Mouse (Mus musculus): ENCODE measurements at regions not wholly inside any gene's neighbourhood (a gene's known extent, or its start where the extent isn't known, plus 50 kb on each side); places are given as distances from the start of the nearest gene placed in this dataset.

- 86% methylated on average over 2 of the region's 2 CpGs for WGBS
- Histone ChIP-seq H3K9ac (no peak overlapping the region), H3K4me2 (no peak overlapping the region), H3K27me3 (no peaks in the 10 kb centered on the region), H3K4me3 (no peak overlapping the region), H3K4me1 (replicated peaks) (no peaks in the 10 kb centered on the region), H3K9me3 (no peaks in the 10 kb centered on the region), H3K27ac (replicated peaks) (no peak overlapping the region), H3K36me3 (no peaks in the 10 kb centered on the region)
- no peak for ATAC-seq (ENCODE audit: low FRiP score, low read depth)
Observed at GRCm38 (mm10) chr10:12017286-12017685, 674.1 kb downstream of the Epm2a start.

GRCm38 (mm10) chr10:12018281-12018680 lies 675.1 kb downstream of the Epm2a start:
- ATAC-seq (ENCODE audit: low FRiP score, low read depth): no peak
- no peaks in the 10 kb centered on the region for H3K4me1 ChIP-seq (replicated peaks)
- H3K36me3 ChIP-seq: no peaks in the 10 kb centered on the region
- H3K9ac ChIP-seq: no peak overlapping the region
- no peaks in the 10 kb centered on the region for H3K27me3 ChIP-seq
- H3K27ac ChIP-seq (replicated peaks): no peak overlapping the region
- H3K4me3 ChIP-seq: no peak overlapping the region
- 23% methylated on average over 5 of the region's 5 CpGs for WGBS
- H3K4me2 ChIP-seq: no peak overlapping the region
- no peaks in the 10 kb centered on the region for H3K9me3 ChIP-seq

GRCm38 (mm10) chr10:12019159-12019779 lies 676.1 kb downstream of the Epm2a start:
- Histone ChIP-seq H3K4me2 (no peak overlapping the region), H3K9me3 (no peaks in the 10 kb centered on the region), H3K4me1 (replicated peaks) (no peaks in the 10 kb centered on the region), H3K27ac (replicated peaks) (peak overlapping the region; percentile 14; the same call in 1 of the 2 replicates), H3K36me3 (no peaks in the 10 kb centered on the region), H3K27me3 (no peaks in the 10 kb centered on the region), H3K4me3 (no peak overlapping the region), H3K9ac (no peak overlapping the region)
- ATAC-seq (ENCODE audit: low FRiP score, low read depth): 0 out of 2 replicates have a peak, but pooled peaks have one; percentile 34
- WGBS: 63% methylated on average over 14 of the region's 14 CpGs

GRCm38 (mm10) chr10:12020576-12020975 lies 677.4 kb downstream of the Epm2a start:
- Histone ChIP-seq H3K4me1 (replicated peaks) (no peaks in the 10 kb centered on the region), H3K4me3 (no peak overlapping the region), H3K27ac (replicated peaks) (no peak overlapping the region), H3K9ac (no peak overlapping the region), H3K36me3 (no peaks in the 10 kb centered on the region), H3K27me3 (no peaks in the 10 kb centered on the region), H3K9me3 (no peaks in the 10 kb centered on the region), H3K4me2 (no peak overlapping the region)
- no peak for ATAC-seq (ENCODE audit: low FRiP score, low read depth)
- WGBS: 93% methylated on average over 4 of the region's 4 CpGs

GRCm38 (mm10) chr10:12035159-12035558 lies 692.0 kb downstream of the Epm2a start:
- no peak overlapping the region for H3K27ac ChIP-seq (replicated peaks)
- no peaks in the 10 kb centered on the region for H3K27me3 ChIP-seq
- H3K4me1 ChIP-seq (replicated peaks): no peaks in the 10 kb centered on the region
- no peaks in the 10 kb centered on the region for H3K9me3 ChIP-seq
- H3K36me3 ChIP-seq: no peaks in the 10 kb centered on the region
- 22% methylated on average over 1 of the region's 1 CpGs for WGBS
- no peak overlapping the region for H3K4me3 ChIP-seq
- no peak overlapping the region for H3K9ac ChIP-seq
- H3K4me2 ChIP-seq: no peak overlapping the region
- no peak for ATAC-seq (ENCODE audit: low FRiP score, low read depth)

GRCm38 (mm10) chr10:12045937-12046336 lies 702.7 kb downstream of the Epm2a start:
- H3K36me3 ChIP-seq: no peaks in the 10 kb centered on the region
- ATAC-seq (ENCODE audit: low FRiP score, low read depth): no peak
- H3K27ac ChIP-seq (replicated peaks): no peak overlapping the region
- H3K4me2 ChIP-seq: no peak overlapping the region
- H3K4me1 ChIP-seq (replicated peaks): no peaks in the 10 kb centered on the region
- H3K9me3 ChIP-seq: no peaks in the 10 kb centered on the region
- no peak overlapping the region for H3K9ac ChIP-seq
- H3K27me3 ChIP-seq: no peaks in the 10 kb centered on the region
- 61% methylated on average over 2 of the region's 2 CpGs for WGBS
- H3K4me3 ChIP-seq: no peak overlapping the region

- H3K27me3 ChIP-seq: no peaks in the 10 kb centered on the region
- H3K27ac ChIP-seq (replicated peaks): no peak overlapping the region
- ATAC-seq (ENCODE audit: low FRiP score, low read depth): no peak
- no peaks in the 10 kb centered on the region for H3K4me1 ChIP-seq (replicated peaks)
- no peak overlapping the region for H3K4me3 ChIP-seq
- no peaks in the 10 kb centered on the region for H3K9me3 ChIP-seq
- 89% methylated on average over 1 of the region's 1 CpGs for WGBS
- H3K36me3 ChIP-seq: no peaks in the 10 kb centered on the region
- H3K4me2 ChIP-seq: no peak overlapping the region
- H3K9ac ChIP-seq: no peak overlapping the region
Observed at GRCm38 (mm10) chr10:12059728-12060127, 716.5 kb downstream of the Epm2a start.

- Histone ChIP-seq H3K27me3 (no peaks in the 10 kb centered on the region), H3K9me3 (no peaks in the 10 kb centered on the region), H3K4me2 (no peak overlapping the region), H3K4me3 (no peak overlapping the region), H3K4me1 (replicated peaks) (no peaks in the 10 kb centered on the region), H3K9ac (no peak overlapping the region), H3K27ac (replicated peaks) (no peak overlapping the region), H3K36me3 (no peaks in the 10 kb centered on the region)
- WGBS: 92% methylated on average over 5 of the region's 5 CpGs
- ATAC-seq (ENCODE audit: low FRiP score, low read depth): no peak
Observed at GRCm38 (mm10) chr10:12061069-12061861, 718.1 kb downstream of the Epm2a start.

- no peak overlapping the region for H3K4me3 ChIP-seq
- no peak overlapping the region for H3K27ac ChIP-seq (replicated peaks)
- H3K9me3 ChIP-seq: no peaks in the 10 kb centered on the region
- H3K4me2 ChIP-seq: no peak overlapping the region
- H3K9ac ChIP-seq: no peak overlapping the region
- no peaks in the 10 kb centered on the region for H3K36me3 ChIP-seq
- no peak for ATAC-seq (ENCODE audit: low FRiP score, low read depth)
- no peaks in the 10 kb centered on the region for H3K27me3 ChIP-seq
- WGBS: 83% methylated on average over 1 of the region's 1 CpGs
- H3K4me1 ChIP-seq (replicated peaks): no peaks in the 10 kb centered on the region
Observed at GRCm38 (mm10) chr10:12062302-12062701, 719.1 kb downstream of the Epm2a start.

- Histone ChIP-seq H3K27me3 (no peaks in the 10 kb centered on the region), H3K4me2 (no peak overlapping the region), H3K9ac (no peak overlapping the region), H3K9me3 (no peaks in the 10 kb centered on the region), H3K36me3 (no peaks in the 10 kb centered on the region), H3K4me1 (replicated peaks) (no peaks in the 10 kb centered on the region), H3K27ac (replicated peaks) (no peak overlapping the region), H3K4me3 (no peak overlapping the region)
- ATAC-seq (ENCODE audit: low FRiP score, low read depth): no peak
- 95% methylated on average over 1 of the region's 1 CpGs for WGBS
Observed at GRCm38 (mm10) chr10:12083961-12084360, 740.8 kb downstream of the Epm2a start.

GRCm38 (mm10) chr10:12092521-12092920 lies 749.3 kb downstream of the Epm2a start:
- Histone ChIP-seq H3K4me2 (no peak overlapping the region), H3K4me1 (replicated peaks) (no peaks in the 10 kb centered on the region), H3K27me3 (no peaks in the 10 kb centered on the region), H3K36me3 (no peaks in the 10 kb centered on the region), H3K9me3 (no peaks in the 10 kb centered on the region), H3K4me3 (no peak overlapping the region), H3K27ac (replicated peaks) (no peak overlapping the region), H3K9ac (no peak overlapping the region)
- 65% methylated on average over 1 of the region's 1 CpGs for WGBS
- no peak for ATAC-seq (ENCODE audit: low FRiP score, low read depth)

- Histone ChIP-seq H3K4me1 (replicated peaks) (no peaks in the 10 kb centered on the region), H3K9me3 (no peaks in the 10 kb centered on the region), H3K27ac (replicated peaks) (no peak overlapping the region), H3K9ac (no peak overlapping the region), H3K4me2 (no peak overlapping the region), H3K27me3 (no peaks in the 10 kb centered on the region), H3K36me3 (no peaks in the 10 kb centered on the region), H3K4me3 (no peak overlapping the region)
- no peak for ATAC-seq (ENCODE audit: low FRiP score, low read depth)
- WGBS: 92% methylated on average over 3 of the region's 3 CpGs
Observed at GRCm38 (mm10) chr10:12096678-12097077, 753.5 kb downstream of the Epm2a start.

All from hindbrain, embryonic 15.5 days (tissue).